Mouse (Mus musculus): ENCODE measurements around the gene Abca1. TPM values are rescaled to one million over a fixed set of nuclear protein-coding genes. Genes with fewer than 3 reads are reported as not detected.

Gene Abca1
- polyA plus RNA-seq, 2 experiments, result 9.0 to 12.3 TPM

DNA sequence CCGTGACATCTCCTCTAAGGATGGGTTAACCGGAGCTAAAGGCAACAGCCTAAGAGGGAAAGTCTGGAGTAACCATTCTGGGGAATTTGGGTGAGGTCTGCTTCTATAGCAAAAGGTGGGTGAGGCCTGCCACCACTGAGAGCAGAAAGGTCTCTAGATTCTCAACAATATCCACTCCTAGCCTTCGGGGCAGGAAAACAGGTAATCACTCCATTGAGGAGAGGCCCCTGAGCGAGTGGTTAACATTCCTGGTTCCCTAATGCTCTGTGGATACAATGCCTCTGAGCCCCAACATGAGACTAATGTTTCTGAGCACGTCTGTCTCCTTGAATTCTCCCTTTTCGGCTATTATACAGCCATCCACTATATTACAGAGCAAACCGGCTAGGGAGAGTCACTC lies 145.3 kb downstream of the Abca1 start:
- TF ChIP-seq POLR2A (IDR thresholded peaks at IDR 0.05; ENCODE audit: borderline replicate concordance, extremely low read depth, insufficient read depth, insufficient read length), result no peak
- Histone ChIP-seq H3K36me3 (ENCODE audit: control insufficient read depth, insufficient read depth, low read length) (peaks cover 27% of the 10 kb centered on the region), H3K9me3 (ENCODE audit: control insufficient read depth, low read length) (peaks cover 4% of the 10 kb centered on the region; the same call in 1 of the 2 replicates), H3K4me2 (replicated peaks; ENCODE audit: low read depth, low read length, severe bottlenecking) (no peak overlapping the region), H3K27ac (replicated peaks; ENCODE audit: low read depth, low read length) (no peak overlapping the region), H3K9ac (ENCODE audit: low read depth, low read length, severe bottlenecking) (no peak overlapping the region), H3K4me1 (ENCODE audit: control insufficient read depth, insufficient read depth, low read length) (0 out of 2 replicates have a peak, but pooled peaks cover 3% of the 10 kb centered on the region), H3K27me3 (ENCODE audit: control insufficient read depth, insufficient read depth, low read length) (no peaks in the 10 kb centered on the region), H3K4me3 (replicated peaks; ENCODE audit: low read length) (no peak overlapping the region)
- ATAC-seq (ENCODE audit: low FRiP score, low read depth) (no peak), DNase-seq (ENCODE audit: low spot score) (no peak)
- WGBS, result 90% methylated on average over 7 of the region's 7 CpGs

GRCm38 (mm10) chr4:53011732-53012361 lies 147.8 kb downstream of the Abca1 start, which contains the start of gene Nipsnap3b:
Gene Nipsnap3b (plus strand): TSS chr4:53011880.
- peak within 1 kb of the TSS; percentile 64 for H3K4me2 ChIP-seq (replicated peaks; ENCODE audit: low read depth, low read length, severe bottlenecking)
- H3K9ac ChIP-seq (ENCODE audit: low read depth, low read length, severe bottlenecking), result peak within 1 kb of the TSS; percentile 64
- peaks cover 11% of the 10 kb centered on the region for H3K36me3 ChIP-seq (ENCODE audit: control insufficient read depth, insufficient read depth, low read length)
- H3K4me1 ChIP-seq (ENCODE audit: control insufficient read depth, insufficient read depth, low read length), result 0 out of 2 replicates have a peak, but pooled peaks cover 3% of the 10 kb centered on the region
- peaks cover 2% of the 10 kb centered on the region; the same call in 1 of the 2 replicates for H3K9me3 ChIP-seq (ENCODE audit: control insufficient read depth, low read length)
- no peaks in the 10 kb centered on the region for H3K27me3 ChIP-seq (ENCODE audit: control insufficient read depth, insufficient read depth, low read length)
- peak within 1 kb of the TSS; percentile 72; the same call in 1 of the 2 replicates for H3K27ac ChIP-seq (replicated peaks; ENCODE audit: low read depth, low read length)
- peak; percentile 95 for DNase-seq (ENCODE audit: low spot score)
- no peak; the same call in 1 of the 2 replicates for TF ChIP-seq POLR2A (IDR thresholded peaks at IDR 0.05; ENCODE audit: borderline replicate concordance, extremely low read depth, insufficient read depth, insufficient read length)
- ATAC-seq (ENCODE audit: low FRiP score, low read depth), result peak; percentile 95
- WGBS, result under 1% methylated on average over 60 of the region's 63 CpGs
- peak within 1 kb of the TSS; percentile 78 for H3K4me3 ChIP-seq (replicated peaks; ENCODE audit: low read length)

DNA sequence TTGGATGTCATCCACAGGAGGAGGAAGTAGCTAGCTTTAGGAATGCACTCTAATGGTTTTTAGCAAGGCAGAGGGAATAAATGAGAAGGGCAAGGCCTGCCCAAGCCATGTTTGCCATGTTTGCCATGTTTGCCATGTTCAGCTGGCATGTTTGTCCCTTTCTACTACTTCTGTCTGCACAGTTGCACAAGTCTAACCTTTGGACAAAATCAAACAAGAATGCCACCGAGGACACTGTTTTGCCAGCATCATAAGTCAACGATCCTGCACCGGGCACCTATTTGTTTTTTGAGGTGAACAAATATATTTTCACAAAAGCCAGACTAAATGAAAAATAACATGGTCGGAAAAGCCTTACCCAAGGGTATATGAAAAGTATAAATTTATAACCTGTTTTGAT lies 149.8 kb downstream of the Abca1 start:
- H3K9me3 ChIP-seq (ENCODE audit: control insufficient read depth, low read length), result no peaks in the 10 kb centered on the region
- no peak for TF ChIP-seq POLR2A (IDR thresholded peaks at IDR 0.05; ENCODE audit: borderline replicate concordance, extremely low read depth, insufficient read depth, insufficient read length)
- H3K9ac ChIP-seq (ENCODE audit: low read depth, low read length, severe bottlenecking), result no peak overlapping the region
- ATAC-seq (ENCODE audit: low FRiP score, low read depth) (no peak), DNase-seq (ENCODE audit: low spot score) (no peak)
- 0 out of 2 replicates have a peak, but pooled peaks cover 3% of the 10 kb centered on the region for H3K4me1 ChIP-seq (ENCODE audit: control insufficient read depth, insufficient read depth, low read length)
- H3K27me3 ChIP-seq (ENCODE audit: control insufficient read depth, insufficient read depth, low read length), result no peaks in the 10 kb centered on the region
- H3K27ac ChIP-seq (replicated peaks; ENCODE audit: low read depth, low read length), result no peak overlapping the region
- H3K36me3 ChIP-seq (ENCODE audit: control insufficient read depth, insufficient read depth, low read length), result no peaks in the 10 kb centered on the region
- H3K4me3 ChIP-seq (replicated peaks; ENCODE audit: low read length), result no peak overlapping the region
- H3K4me2 ChIP-seq (replicated peaks; ENCODE audit: low read depth, low read length, severe bottlenecking), result no peak overlapping the region
- 91% methylated on average over 4 of the region's 4 CpGs for whole genome bisulfite sequencing

- no peak for ATAC-seq (ENCODE audit: low FRiP score, low read depth)
- no peaks in the 10 kb centered on the region for H3K9me3 ChIP-seq (ENCODE audit: control insufficient read depth, low read length)
- H3K27ac ChIP-seq (replicated peaks; ENCODE audit: low read depth, low read length), result no peak overlapping the region
- H3K4me3 ChIP-seq (replicated peaks; ENCODE audit: low read length), result no peak overlapping the region
- 70% methylated on average over 4 of the region's 4 CpGs for WGBS
- no peak overlapping the region for H3K9ac ChIP-seq (ENCODE audit: low read depth, low read length, severe bottlenecking)
- H3K4me1 ChIP-seq (ENCODE audit: control insufficient read depth, insufficient read depth, low read length), result 0 out of 2 replicates have a peak, but pooled peaks cover 3% of the 10 kb centered on the region
- no peak for TF ChIP-seq POLR2A (IDR thresholded peaks at IDR 0.05; ENCODE audit: borderline replicate concordance, extremely low read depth, insufficient read depth, insufficient read length)
- peak; percentile 45 for DNase-seq (ENCODE audit: low spot score)
- no peaks in the 10 kb centered on the region for H3K36me3 ChIP-seq (ENCODE audit: control insufficient read depth, insufficient read depth, low read length)
- H3K4me2 ChIP-seq (replicated peaks; ENCODE audit: low read depth, low read length, severe bottlenecking), result no peak overlapping the region
- H3K27me3 ChIP-seq (ENCODE audit: control insufficient read depth, insufficient read depth, low read length), result no peaks in the 10 kb centered on the region
Observed at GRCm38 (mm10) chr4:53009183-53009582, 150.5 kb downstream of the Abca1 start.

- Histone ChIP-seq H3K27ac (replicated peaks; ENCODE audit: low read depth, low read length) (no peak overlapping the region), H3K4me1 (ENCODE audit: control insufficient read depth, insufficient read depth, low read length) (no peaks in the 10 kb centered on the region), H3K4me2 (replicated peaks; ENCODE audit: low read depth, low read length, severe bottlenecking) (no peak overlapping the region), H3K9me3 (ENCODE audit: control insufficient read depth, low read length) (no peaks in the 10 kb centered on the region), H3K27me3 (ENCODE audit: control insufficient read depth, insufficient read depth, low read length) (no peaks in the 10 kb centered on the region), H3K36me3 (ENCODE audit: control insufficient read depth, insufficient read depth, low read length) (no peaks in the 10 kb centered on the region), H3K4me3 (replicated peaks; ENCODE audit: low read length) (no peak overlapping the region), H3K9ac (ENCODE audit: low read depth, low read length, severe bottlenecking) (no peak overlapping the region)
- WGBS, result 71% methylated on average over 8 of the region's 8 CpGs
- DNase-seq (ENCODE audit: low spot score) (no peak), ATAC-seq (ENCODE audit: low FRiP score, low read depth) (no peak)
- no peak for TF ChIP-seq POLR2A (IDR thresholded peaks at IDR 0.05; ENCODE audit: borderline replicate concordance, extremely low read depth, insufficient read depth, insufficient read length)
Observed at GRCm38 (mm10) chr4:53000154-53000553, 159.5 kb downstream of the Abca1 start.
